Mouse (Mus musculus) ES-E14 (cell line): ENCODE measurements around the gene Rap1gap2. TPM values are rescaled to one million over a fixed set of nuclear protein-coding genes. Genes with fewer than 3 reads are reported as not detected.

Experiments
- DNase-seq: peaks from one replicate; pipeline ENCODE4 v3.0.0-alpha.2; 2013; ENCODE audit warnings: low read depth, low spot score
- H3K27ac ChIP-seq: 2 replicates; pipeline ENCODE4 v1.5.1; 2012; ENCODE audit warnings: low read depth, mild to moderate bottlenecking, low read length, moderate library complexity, mixed read lengths; ENCODE audit not compliant: poor library complexity, insufficient read depth, severe bottlenecking
- H3K36me3 ChIP-seq: 2 replicates; pipeline ENCODE4 v1.6.1; 2012; ENCODE audit warnings: mild to moderate bottlenecking, low read length, moderate library complexity, mixed read lengths; ENCODE audit not compliant: control insufficient read depth, poor library complexity, insufficient read depth, severe bottlenecking
- H3K4me1 ChIP-seq, 2 experiments: fragments of 150-350 bp in 1 of 2; sonication (generic) in 1 of 2; 2 replicates each; pipeline ENCODE4 v1.6.1; 2012; ENCODE audit warnings: low read length in 2 of 2, mild to moderate bottlenecking in 1 of 2, mixed read lengths in 1 of 2; ENCODE audit not compliant: control insufficient read depth in 2 of 2, insufficient read depth in 2 of 2, poor library complexity in 1 of 2
- H3K4me3 ChIP-seq, 2 experiments: fragments of 150-350 bp in 1 of 2; sonication (generic) in 1 of 2; 2 replicates each; pipeline ENCODE4 v1.5.1; 2012; ENCODE audit warnings: low read length in 2 of 2, low read depth in 1 of 2, mild to moderate bottlenecking in 1 of 2, mixed read lengths in 1 of 2; ENCODE audit not compliant: insufficient read depth in 1 of 2, poor library complexity in 1 of 2, severe bottlenecking in 1 of 2
- H3K9ac ChIP-seq: 2 replicates; pipeline ENCODE4 v1.6.1; 2012; ENCODE audit warnings: low read depth, mild to moderate bottlenecking, low read length, mixed read lengths; ENCODE audit not compliant: poor library complexity, insufficient read depth, severe bottlenecking
- H3K9me3 ChIP-seq: fragments of 150-350 bp; sonication (generic); 2 replicates; pipeline ENCODE4 v1.6.1; 2012; ENCODE audit warnings: low read depth, mild to moderate bottlenecking, low read length; ENCODE audit not compliant: control insufficient read depth, insufficient read depth
- CHD2 ChIP-seq: IDR thresholded peaks from 2 replicates; pipeline ENCODE4 v1.6.1; 2014; ENCODE audit warnings: mild to moderate bottlenecking, low read depth, low read length, inconsistent platforms
- HCFC1 ChIP-seq: IDR thresholded peaks from 2 replicates; pipeline ENCODE4 v1.6.1; 2012; ENCODE audit warnings: low read length, inconsistent platforms, borderline replicate concordance; ENCODE audit not compliant: insufficient read depth
- MAFK ChIP-seq: IDR thresholded peaks from 2 replicates; pipeline ENCODE4 v1.6.1; 2014; ENCODE audit warnings: mild to moderate bottlenecking, low read depth, low read length, inconsistent platforms; ENCODE audit not compliant: insufficient read depth
- ZC3H11A ChIP-seq: IDR thresholded peaks from 2 replicates; pipeline ENCODE4 v1.6.1; 2012; ENCODE audit warnings: low read depth, mild to moderate bottlenecking, inconsistent platforms, low read length, borderline replicate concordance
- ZNF384 ChIP-seq: IDR thresholded peaks from 2 replicates; pipeline ENCODE4 v1.6.1; 2012; ENCODE audit warnings: low read depth, low read length, inconsistent platforms
- in situ Hi-C, 2 experiments: fragments of 600-800 bp; cut with MboI; formaldehyde crosslinking; loops; one replicate each; pipeline ENCODE4 v1.15.1; 2025; ENCODE audit warnings: low sequenced_read_pairs in 2 of 2, inconsistent platforms in 1 of 2; ENCODE audit not compliant: unreplicated experiment in 2 of 2
- total RNA-seq: library from RNA; depleted of rRNA; stranded (reverse); fragments of 300-350 nt; gene quantifications from 2 replicates; pipeline ENCODE4 v1.2.3, GENCODE M21; 2012

The Rap1gap2 gene
- total RNA-seq, 1 experiment: 2.7 TPM

DNA sequence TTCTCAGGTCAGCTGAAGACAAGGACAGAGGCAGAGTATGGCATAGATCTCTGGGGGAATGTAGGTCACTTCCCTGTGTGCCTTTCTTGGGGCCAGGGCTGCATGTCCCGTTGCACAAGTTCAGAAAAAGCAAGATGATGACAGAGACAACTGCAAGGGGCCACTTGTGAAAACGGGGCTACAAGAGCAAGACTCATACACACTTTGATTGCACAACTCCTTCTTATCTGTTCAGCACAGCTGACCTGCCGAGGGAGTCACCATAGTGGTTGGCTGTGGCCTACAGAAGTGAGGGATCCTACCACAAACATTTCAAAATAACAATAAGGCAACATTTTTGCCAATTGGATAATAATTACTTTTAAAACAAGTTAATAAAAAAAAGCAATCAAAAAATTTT lies 33.6 kb downstream of the Rap1gap2 start:
- Histone ChIP-seq H3K4me1 (peaks cover 0 to 3% of the 10 kb centered on the region in 2 experiments; a peak in 2 of 4 replicates), H3K9ac (no peak overlapping the region), H3K4me3 (no peak overlapping the region), H3K36me3 (no peaks in the 10 kb centered on the region), H3K27ac (no peak overlapping the region), H3K9me3 (peaks cover 6% of the 10 kb centered on the region)
- TF ChIP-seq CHD2 (no peak), HCFC1 (no peak), ZC3H11A (no peak), MAFK (no peak), ZNF384 (no peak)
- no peak for DNase-seq
- in situ Hi-C loops: no loop called here

DNA sequence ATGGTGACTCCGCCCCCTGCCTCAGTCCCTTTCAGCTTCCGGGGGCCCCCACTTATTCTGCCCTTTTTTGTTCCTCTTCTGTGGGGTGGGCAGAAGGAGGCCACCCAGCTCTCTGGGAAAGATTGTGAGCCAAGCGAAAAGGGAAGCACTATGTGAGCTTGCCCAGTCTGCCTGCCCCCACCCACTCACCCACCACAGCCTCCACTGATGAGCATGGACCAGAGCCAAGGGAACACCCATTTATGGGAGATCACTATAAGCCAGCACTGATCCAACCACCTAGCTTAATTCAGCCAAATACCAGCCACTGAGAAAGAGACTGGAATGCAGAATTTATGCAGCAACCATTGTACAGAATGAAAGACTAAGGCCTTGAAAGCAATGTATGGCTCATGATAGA lies 34.8 kb downstream of the Rap1gap2 start:
- H3K4me1 ChIP-seq: peaks cover 0 to 5% of the 10 kb centered on the region in 2 experiments; a peak in 2 of 4 replicates
- TF ChIP-seq CHD2: no peak
- TF ChIP-seq ZC3H11A: no peak
- no peak overlapping the region for H3K27ac ChIP-seq
- no peak for DNase-seq
- H3K9me3 ChIP-seq: peaks cover 6% of the 10 kb centered on the region
- in situ Hi-C loops: no loop called here
- H3K9ac ChIP-seq: no peak overlapping the region
- H3K36me3 ChIP-seq: no peaks in the 10 kb centered on the region
- H3K4me3 ChIP-seq: no peak overlapping the region

DNA sequence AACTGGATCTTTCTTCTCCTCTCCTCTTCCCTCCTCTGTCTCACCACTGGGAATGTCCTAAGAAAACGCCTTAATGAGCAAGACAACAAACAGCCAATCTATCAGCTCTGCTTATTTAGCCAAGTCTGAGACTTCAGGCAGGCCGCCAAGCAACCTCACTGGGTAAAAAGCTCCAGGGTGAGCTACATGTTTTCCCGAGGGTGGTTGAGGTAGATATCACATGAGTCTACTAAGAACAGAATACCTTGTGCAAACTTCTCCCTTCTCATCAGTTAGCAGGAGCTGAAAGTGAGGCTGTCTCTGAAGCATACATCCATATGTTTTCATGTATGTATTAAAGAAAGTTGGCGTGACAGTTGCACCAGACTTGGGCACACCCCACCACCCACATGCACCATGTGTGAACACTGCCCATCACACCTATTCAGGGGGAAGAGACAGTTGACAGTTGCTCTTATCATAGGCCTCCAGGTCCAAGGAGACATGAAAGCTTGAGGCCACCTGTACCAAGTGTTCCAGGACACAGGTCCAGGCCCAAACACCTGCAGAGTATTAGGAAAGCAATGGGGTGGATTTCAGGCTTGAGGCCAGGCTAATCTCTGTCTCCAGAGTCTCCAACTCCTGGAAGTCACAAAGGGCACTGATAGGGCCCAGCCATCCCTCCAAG lies 35.8 kb downstream of the Rap1gap2 start:
- DNase-seq: no peak
- Histone ChIP-seq H3K4me1 (peaks cover 0 to 5% of the 10 kb centered on the region in 2 experiments; a peak in 2 of 4 replicates), H3K9ac (no peak overlapping the region), H3K4me3 (no peak overlapping the region), H3K36me3 (no peaks in the 10 kb centered on the region), H3K27ac (no peak overlapping the region), H3K9me3 (peaks cover 6% of the 10 kb centered on the region)
- no peak for TF ChIP-seq MAFK
- TF ChIP-seq ZC3H11A: no peak
- TF ChIP-seq HCFC1: no peak
- no peak for TF ChIP-seq CHD2
- TF ChIP-seq ZNF384: no peak
- in situ Hi-C loops: no loop called here

DNA sequence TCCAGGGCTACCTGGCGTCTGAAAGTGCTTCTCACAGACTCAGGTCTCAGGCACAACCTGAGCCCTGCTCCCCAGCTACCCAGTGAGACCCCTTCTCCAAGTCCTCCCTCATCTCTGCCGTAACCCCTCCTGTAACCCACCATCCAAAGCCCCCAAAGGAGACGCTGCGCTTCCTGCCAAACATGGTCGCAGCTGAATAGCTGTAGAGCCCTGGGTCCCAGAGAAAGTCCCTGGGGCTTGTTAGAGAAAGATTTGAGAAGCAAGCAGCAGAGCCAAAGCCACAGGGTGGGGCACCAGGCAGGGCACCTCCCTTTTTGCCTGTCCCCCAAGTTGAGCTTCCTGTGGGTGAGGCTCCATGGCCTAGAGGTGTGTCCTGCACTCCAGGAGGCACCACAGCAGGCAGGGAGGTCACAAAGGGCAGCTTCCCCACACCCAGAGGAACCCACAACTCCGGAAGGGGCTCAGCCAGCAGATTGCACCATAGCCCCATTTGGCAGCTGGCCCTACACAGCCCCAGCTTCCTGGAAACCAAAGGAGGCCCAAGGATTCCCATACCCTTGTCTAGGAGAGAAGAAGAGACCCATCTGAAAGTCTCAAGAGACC lies 38.2 kb downstream of the Rap1gap2 start:
- H3K36me3 ChIP-seq: no peaks in the 10 kb centered on the region
- TF ChIP-seq HCFC1: no peak
- TF ChIP-seq MAFK: no peak
- no peak for TF ChIP-seq ZC3H11A
- no peak for TF ChIP-seq ZNF384
- TF ChIP-seq CHD2: no peak
- H3K4me1 ChIP-seq: peaks cover 0 to 5% of the 10 kb centered on the region in 2 experiments; a peak in 2 of 4 replicates
- H3K4me3 ChIP-seq: no peak overlapping the region
- DNase-seq: no peak
- in situ Hi-C loops: no loop called here
- H3K27ac ChIP-seq: no peak overlapping the region
- no peak overlapping the region for H3K9ac ChIP-seq
- H3K9me3 ChIP-seq: no peaks in the 10 kb centered on the region

DNA sequence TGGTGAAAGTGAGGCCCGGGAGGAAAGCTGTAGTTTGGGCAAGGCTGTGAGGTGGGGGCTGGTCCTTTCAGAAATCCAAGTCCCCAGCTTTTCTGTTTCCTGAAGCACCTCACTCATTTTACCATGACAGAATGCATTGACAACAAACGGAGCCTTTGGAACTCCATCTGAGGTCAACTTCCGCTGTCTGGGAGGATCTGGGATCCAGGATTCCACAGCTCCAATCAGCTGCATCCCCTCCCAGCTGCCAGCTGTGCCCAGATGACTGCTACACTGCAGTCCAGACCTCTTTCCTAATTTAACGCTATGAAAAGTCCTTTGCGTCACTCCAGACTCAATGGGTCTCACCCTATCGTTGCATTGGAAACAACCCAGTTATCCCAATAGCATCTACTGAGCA lies 41.0 kb downstream of the Rap1gap2 start:
- Histone ChIP-seq H3K4me3 (no peak overlapping the region), H3K9me3 (no peaks in the 10 kb centered on the region), H3K4me1 (peaks cover 0 to 5% of the 10 kb centered on the region in 2 experiments; a peak in 2 of 4 replicates), H3K9ac (no peak overlapping the region), H3K36me3 (no peaks in the 10 kb centered on the region), H3K27ac (no peak overlapping the region)
- no peak for DNase-seq
- TF ChIP-seq ZNF384 (no peak), CHD2 (no peak), HCFC1 (no peak), ZC3H11A (no peak), MAFK (no peak)
- in situ Hi-C loops: no loop called here
